Mouse (Mus musculus): ENCODE data around the gene Plpp7. TPM values are rescaled to one million over a fixed set of nuclear protein-coding genes. Genes with fewer than 3 reads are reported as not detected.

Gene Plpp7
- total and polyA plus RNA-seq, 3 experiments = 7.3 to 15.1 TPM; not detected in 1

- peaks cover 41% of the 10 kb centered on the region for H3K79me2 ChIP-seq (ENCODE audit: control insufficient read depth, insufficient read depth, low read length, poor library complexity)
- H3K9me3 ChIP-seq (replicated peaks; ENCODE audit: insufficient read depth, low read length) = no peaks in the 10 kb centered on the region
- H3K27me3 ChIP-seq (ENCODE audit: control insufficient read depth in 1 of 2, insufficient read depth in 2 of 2, low read length in 2 of 2) = no peaks in the 10 kb centered on the region
- no peak overlapping the region for H3K27ac ChIP-seq (ENCODE audit: control insufficient read depth, low read depth, low read length)
- H3K36me3 ChIP-seq (ENCODE audit: control insufficient read depth in 1 of 2, insufficient read depth in 2 of 2, low read length in 2 of 2) = peaks cover 0 to 26% of the 10 kb centered on the region in 2 experiments; a peak in 2 of 4 replicates
- H3K9ac ChIP-seq (ENCODE audit: control insufficient read depth, low read depth, low read length, poor library complexity, severe bottlenecking) = peak overlapping the region; percentile 65; the same call in 1 of the 2 replicates
- peak overlapping the region; percentile 46 to 90; a peak in 3 of 4 replicates for H3K4me3 ChIP-seq (ENCODE audit: control insufficient read depth in 1 of 2, insufficient read depth in 1 of 2, low read depth in 2 of 2, low read length in 2 of 2)
- H3K4me1 ChIP-seq (ENCODE audit: control insufficient read depth in 1 of 2, insufficient read depth in 2 of 2, low read length in 2 of 2) = peaks cover 10 to 40% of the 10 kb centered on the region in 2 experiments
- no peak for TF ChIP-seq BHLHE40 (IDR thresholded peaks at IDR 0.05; ENCODE audit: borderline replicate concordance, low read depth, low read length)
- no peak for TF ChIP-seq POLR2A (IDR thresholded peaks at IDR 0.05; ENCODE audit: control insufficient read depth in 1 of 2, insufficient read depth in 1 of 2, low read depth in 1 of 2, low read length in 2 of 2, poor library complexity in 1 of 2)
- TF ChIP-seq E2F4 (IDR thresholded peaks at IDR 0.05; ENCODE audit: borderline replicate concordance, low read depth, low read length) = no peak
- TF ChIP-seq NRF1 (IDR thresholded peaks at IDR 0.05; ENCODE audit: insufficient read depth, low read depth, low read length, poor library complexity, severe bottlenecking) = no peak
- no peak for TF ChIP-seq MAZ (IDR thresholded peaks at IDR 0.05; ENCODE audit: low read depth, low read length)
- TF ChIP-seq TCF12 (IDR thresholded peaks at IDR 0.05; ENCODE audit: low read depth, low read length) = no peak
- TF ChIP-seq CHD2 (IDR thresholded peaks at IDR 0.05; ENCODE audit: low read length) = no peak
- no peak for TF ChIP-seq HCFC1 (IDR thresholded peaks at IDR 0.05; ENCODE audit: low read depth, low read length)
- no peak for TF ChIP-seq ZMIZ1 (IDR thresholded peaks at IDR 0.05; ENCODE audit: low read depth, low read length)
- no peak for TF ChIP-seq ETS1 (IDR thresholded peaks at IDR 0.05; ENCODE audit: low read depth, low read length)
- no peak for TF ChIP-seq RAD21 (IDR thresholded peaks at IDR 0.05; ENCODE audit: low read depth, low read length)
- no peak for TF ChIP-seq JUND (IDR thresholded peaks at IDR 0.05; ENCODE audit: low read depth, low read length)
- TF ChIP-seq TBP (IDR thresholded peaks at IDR 0.05; ENCODE audit: low read depth, low read length) = no peak
- TF ChIP-seq RCOR1 (IDR thresholded peaks at IDR 0.05; ENCODE audit: low read depth, low read length) = no peak
- no peak for DNase-seq (ENCODE audit: low read depth, low spot score)
Observed at GRCm38 (mm10) chr2:32150135-32150534, 54.8 kb downstream of the Plpp7 start.

GRCm38 (mm10) chr2:32150562-32150923, 55.2 kb downstream of the Plpp7 start:
- Histone ChIP-seq H3K9me3 (replicated peaks; ENCODE audit: insufficient read depth, low read length) (no peaks in the 10 kb centered on the region), H3K4me1 (ENCODE audit: control insufficient read depth in 1 of 2, insufficient read depth in 2 of 2, low read length in 2 of 2) (peaks cover 12 to 39% of the 10 kb centered on the region in 2 experiments), H3K9ac (ENCODE audit: control insufficient read depth, low read depth, low read length, poor library complexity, severe bottlenecking) (peak overlapping the region; percentile 65), H3K36me3 (ENCODE audit: control insufficient read depth in 1 of 2, insufficient read depth in 2 of 2, low read length in 2 of 2) (peaks cover 0 to 27% of the 10 kb centered on the region in 2 experiments; a peak in 2 of 4 replicates), H3K27ac (ENCODE audit: control insufficient read depth, low read depth, low read length) (no peak overlapping the region), H3K79me2 (ENCODE audit: control insufficient read depth, insufficient read depth, low read length, poor library complexity) (peaks cover 45% of the 10 kb centered on the region), H3K27me3 (ENCODE audit: control insufficient read depth in 1 of 2, insufficient read depth in 2 of 2, low read length in 2 of 2) (no peaks in the 10 kb centered on the region), H3K4me3 (ENCODE audit: control insufficient read depth in 1 of 2, insufficient read depth in 1 of 2, low read depth in 2 of 2, low read length in 2 of 2) (peak overlapping the region; percentile 46 to 90)
- DNase-seq (ENCODE audit: low read depth, low spot score) = peak; percentile 59
- TF ChIP-seq SIN3A (IDR thresholded peaks at IDR 0.05; ENCODE audit: low read length) (no peak), MEF2A (IDR thresholded peaks at IDR 0.05; ENCODE audit: extremely low read depth, insufficient replicate concordance, low read depth, low read length, poor library complexity, severe bottlenecking) (no peak), USF1 (IDR thresholded peaks at IDR 0.05; ENCODE audit: low read depth, low read length) (no peak), SMC3 (IDR thresholded peaks at IDR 0.05; ENCODE audit: low read depth, low read length) (no peak), POLR2A (IDR thresholded peaks at IDR 0.05; ENCODE audit: control insufficient read depth in 1 of 2, insufficient read depth in 1 of 2, low read depth in 1 of 2, low read length in 2 of 2, poor library complexity in 1 of 2) (no peak), ELF1 (IDR thresholded peaks at IDR 0.05; ENCODE audit: low read depth, low read length) (no peak), ZKSCAN1 (IDR thresholded peaks at IDR 0.05; ENCODE audit: low read depth, low read length) (no peak), E2F4 (IDR thresholded peaks at IDR 0.05; ENCODE audit: borderline replicate concordance, low read depth, low read length) (no peak), EP300 (IDR thresholded peaks at IDR 0.05; ENCODE audit: low read depth in 1 of 2, low read length in 2 of 2) (no peak), TCF12 (IDR thresholded peaks at IDR 0.05; ENCODE audit: low read depth, low read length) (no peak)

All from MEL (cell line).